Mouse (Mus musculus): ENCODE data around the gene Fyttd1. TPM values are rescaled to one million over a fixed set of nuclear protein-coding genes. Genes with fewer than 3 reads are reported as not detected.
"Not testable (repeated sequence)": the region's sequence is repeated elsewhere in the genome, so short reads cannot be mapped to it uniquely, and the experiment has no call there.

Fyttd1 gene
- polyA plus RNA-seq, 1 experiment, result 39.8 TPM

GRCm38 (mm10) chr16:32915292-32916068 is 38.2 kb downstream of the Fyttd1 start:
- peaks cover 62% of the 10 kb centered on the region for H3K79me2 ChIP-seq (ENCODE audit: control insufficient read depth, insufficient read depth)
- no peaks in the 10 kb centered on the region for H3K27me3 ChIP-seq (ENCODE audit: control insufficient read depth, insufficient read depth, insufficient read length)
- peaks cover 3% of the 10 kb centered on the region for H3K36me3 ChIP-seq (ENCODE audit: control insufficient read depth, insufficient read depth)
- TF ChIP-seq TCF3 (IDR thresholded peaks at IDR 0.05; ENCODE audit: insufficient read length, low read depth), result no peak
- peak overlapping the region; percentile 86 for H3K4me2 ChIP-seq (ENCODE audit: low read depth)
- H3K4me3 ChIP-seq, result peak overlapping the region; percentile 64
- H3ac ChIP-seq (ENCODE audit: control insufficient read depth, insufficient read length), result peak overlapping the region; percentile 84

GRCm38 (mm10) chr16:32926629-32927028 is 49.3 kb downstream of the Fyttd1 start:
- H3ac ChIP-seq (ENCODE audit: control insufficient read depth, insufficient read length), result not testable (repeated sequence)

DNA sequence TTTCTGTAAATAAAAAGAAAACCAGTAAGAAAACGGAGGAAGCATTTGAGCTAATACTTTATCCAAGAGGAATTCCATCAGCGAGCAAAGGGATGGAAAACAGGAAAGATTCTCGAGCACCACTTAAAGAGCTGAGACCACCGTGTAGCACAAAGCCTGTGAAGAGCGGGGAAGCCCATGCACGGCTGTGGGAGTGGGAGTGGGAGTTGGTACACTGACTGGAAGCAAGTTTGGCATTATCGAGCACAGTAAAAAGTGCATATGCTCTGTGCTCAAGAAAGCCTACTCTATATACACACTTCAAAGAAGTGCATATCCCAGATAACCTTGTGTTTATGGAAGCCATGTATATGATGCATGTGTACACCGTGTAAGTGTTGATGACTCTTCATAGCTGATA is 49.7 kb downstream of the Fyttd1 start:
- TF ChIP-seq MYOG (IDR thresholded peaks at IDR 0.05; ENCODE audit: control insufficient read depth in 1 of 3, insufficient read depth in 1 of 3, insufficient read length in 2 of 3, low read depth in 2 of 3) (no peak), POLR2AphosphoS2 (IDR thresholded peaks at IDR 0.05; ENCODE audit: insufficient read length, low read depth) (no peak), SRF (IDR thresholded peaks at IDR 0.05; ENCODE audit: control insufficient read depth, insufficient read length, low read depth) (no peak), TCF12 (IDR thresholded peaks at IDR 0.05; ENCODE audit: insufficient read depth, poor library complexity, severe bottlenecking) (no peak), E2F4 (IDR thresholded peaks at IDR 0.05; ENCODE audit: insufficient read depth) (no peak), REST (IDR thresholded peaks at IDR 0.05; ENCODE audit: insufficient read depth, insufficient read length) (no peak), CEBPB (IDR thresholded peaks at IDR 0.05; ENCODE audit: insufficient read depth, poor library complexity, severe bottlenecking) (no peak), MAX (IDR thresholded peaks at IDR 0.05; ENCODE audit: low read depth) (no peak), MYOD1 (IDR thresholded peaks at IDR 0.05; ENCODE audit: control insufficient read depth in 1 of 3, insufficient read length in 2 of 3, low read depth in 2 of 3) (no peak), TCF3 (IDR thresholded peaks at IDR 0.05; ENCODE audit: insufficient read length, low read depth) (no peak), POLR2A (IDR thresholded peaks at IDR 0.05; ENCODE audit: insufficient read length, low read depth) (no peak), USF1 (IDR thresholded peaks at IDR 0.05; ENCODE audit: low read depth) (no peak)
- Histone ChIP-seq H3K4me3 (no peak overlapping the region), H3K79me2 (ENCODE audit: control insufficient read depth, insufficient read depth) (peaks cover 49% of the 10 kb centered on the region), H3K4me2 (ENCODE audit: low read depth) (no peak overlapping the region), H3K36me3 (ENCODE audit: control insufficient read depth, insufficient read depth) (peaks cover 9% of the 10 kb centered on the region), H3ac (ENCODE audit: control insufficient read depth, insufficient read length) (no peak overlapping the region), H3K27me3 (ENCODE audit: control insufficient read depth, insufficient read depth, insufficient read length) (no peaks in the 10 kb centered on the region)

More at GRCm38 (mm10) chr16:32926629-32927028, 49.3 kb downstream of the Fyttd1 start:
- not testable (repeated sequence) for H3K4me2 ChIP-seq (ENCODE audit: low read depth); H3K4me3 ChIP-seq; H3K36me3 ChIP-seq (ENCODE audit: control insufficient read depth, insufficient read depth); H3K27me3 ChIP-seq (ENCODE audit: control insufficient read depth, insufficient read depth, insufficient read length)
- H3K79me2 ChIP-seq (ENCODE audit: control insufficient read depth, insufficient read depth), result peaks cover 45% of the 10 kb centered on the region

DNA sequence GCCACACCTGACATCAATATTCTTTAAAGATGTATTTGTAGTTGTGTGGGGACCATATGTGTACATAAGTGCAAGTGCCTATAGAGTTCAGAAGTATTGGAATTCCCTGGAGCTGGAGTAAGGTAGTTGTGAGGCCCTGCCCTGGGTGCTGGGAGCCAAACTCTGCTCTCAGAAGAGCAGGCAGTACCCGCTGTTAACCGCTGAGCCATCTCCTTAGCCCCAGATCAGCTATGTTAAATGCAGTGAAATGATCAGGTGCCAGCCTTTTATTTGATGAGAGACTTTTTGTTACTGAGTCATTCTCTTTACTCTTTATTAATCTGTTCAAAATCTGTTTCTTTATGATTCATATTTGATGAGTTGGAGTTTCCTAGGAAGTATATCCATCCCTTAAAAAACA is 52.6 kb downstream of the Fyttd1 start:
- peaks cover 4% of the 10 kb centered on the region for H3K36me3 ChIP-seq (ENCODE audit: control insufficient read depth, insufficient read depth)
- no peak overlapping the region for H3K4me3 ChIP-seq
- TF ChIP-seq POLR2AphosphoS2 (IDR thresholded peaks at IDR 0.05; ENCODE audit: insufficient read length, low read depth) (no peak), SRF (IDR thresholded peaks at IDR 0.05; ENCODE audit: control insufficient read depth, insufficient read length, low read depth) (no peak), MYOG (IDR thresholded peaks at IDR 0.05; ENCODE audit: control insufficient read depth in 1 of 3, insufficient read depth in 1 of 3, insufficient read length in 2 of 3, low read depth in 2 of 3) (no peak), MAX (IDR thresholded peaks at IDR 0.05; ENCODE audit: low read depth) (no peak), CEBPB (IDR thresholded peaks at IDR 0.05; ENCODE audit: insufficient read depth, poor library complexity, severe bottlenecking) (no peak), USF1 (IDR thresholded peaks at IDR 0.05; ENCODE audit: low read depth) (no peak), E2F4 (IDR thresholded peaks at IDR 0.05; ENCODE audit: insufficient read depth) (no peak), POLR2A (IDR thresholded peaks at IDR 0.05; ENCODE audit: insufficient read length, low read depth) (no peak), REST (IDR thresholded peaks at IDR 0.05; ENCODE audit: insufficient read depth, insufficient read length) (no peak), TCF3 (IDR thresholded peaks at IDR 0.05; ENCODE audit: insufficient read length, low read depth) (no peak), TCF12 (IDR thresholded peaks at IDR 0.05; ENCODE audit: insufficient read depth, poor library complexity, severe bottlenecking) (no peak), MYOD1 (IDR thresholded peaks at IDR 0.05; ENCODE audit: control insufficient read depth in 1 of 3, insufficient read length in 2 of 3, low read depth in 2 of 3) (no peak)
- H3ac ChIP-seq (ENCODE audit: control insufficient read depth, insufficient read length), result no peak overlapping the region
- H3K27me3 ChIP-seq (ENCODE audit: control insufficient read depth, insufficient read depth, insufficient read length), result no peaks in the 10 kb centered on the region
- H3K79me2 ChIP-seq (ENCODE audit: control insufficient read depth, insufficient read depth), result peaks cover 76% of the 10 kb centered on the region
- H3K4me2 ChIP-seq (ENCODE audit: low read depth), result no peak overlapping the region

- no peak for TF ChIP-seq MYOG (IDR thresholded peaks at IDR 0.05; ENCODE audit: control insufficient read depth in 1 of 3, insufficient read depth in 1 of 3, insufficient read length in 2 of 3, low read depth in 2 of 3)
- TF ChIP-seq POLR2A (IDR thresholded peaks at IDR 0.05; ENCODE audit: insufficient read length, low read depth), result no peak
- no peak for TF ChIP-seq TCF3 (IDR thresholded peaks at IDR 0.05; ENCODE audit: insufficient read length, low read depth)
- TF ChIP-seq CEBPB (IDR thresholded peaks at IDR 0.05; ENCODE audit: insufficient read depth, poor library complexity, severe bottlenecking), result no peak
- no peak for TF ChIP-seq TCF12 (IDR thresholded peaks at IDR 0.05; ENCODE audit: insufficient read depth, poor library complexity, severe bottlenecking)
- Histone ChIP-seq H3K79me2 (ENCODE audit: control insufficient read depth, insufficient read depth) (peaks cover 86% of the 10 kb centered on the region), H3ac (ENCODE audit: control insufficient read depth, insufficient read length) (no peak overlapping the region), H3K36me3 (ENCODE audit: control insufficient read depth, insufficient read depth) (no peaks in the 10 kb centered on the region), H3K27me3 (ENCODE audit: control insufficient read depth, insufficient read depth, insufficient read length) (no peaks in the 10 kb centered on the region), H3K4me3 (no peak overlapping the region), H3K4me2 (ENCODE audit: low read depth) (peak overlapping the region; percentile 36)
These were observed 57.2 kb downstream of the Fyttd1 start for GRCm38 (mm10) chr16:32934470-32934869.
